Mouse (Mus musculus) limb, embryonic 10.5 days (tissue): ENCODE measurements around the gene B3gntl1. TPM values are rescaled to one million over a fixed set of nuclear protein-coding genes. Genes with fewer than 3 reads are reported as not detected.
A peak's percentile ranks its signal among the peaks of the same experiment; 100 is the strongest.

Experiments used
- DNase-seq: peaks from one replicate; pipeline ENCODE4 v3.0.0-alpha.2; 2017; ENCODE audit warnings: low spot score
- H3K27ac ChIP-seq: fragments of 300-500 bp; sonication (generic); 2 replicates; pipeline ENCODE4 v1.5.1; 2016; ENCODE audit warnings: mild to moderate bottlenecking
- H3K27me3 ChIP-seq: fragments of 300-500 bp; sonication (generic); 2 replicates; pipeline ENCODE4 v1.6.1; 2016; ENCODE audit warnings: low read depth, mild to moderate bottlenecking; ENCODE audit not compliant: poor library complexity, severe bottlenecking
- H3K36me3 ChIP-seq: fragments of 300-500 bp; sonication (generic); 2 replicates; pipeline ENCODE4 v1.6.1; 2016; ENCODE audit warnings: mild to moderate bottlenecking, moderate library complexity
- H3K4me1 ChIP-seq: fragments of 300-500 bp; sonication (generic); 2 replicates; pipeline ENCODE4 v1.6.1; 2016
- H3K4me3 ChIP-seq: fragments of 300-500 bp; sonication (generic); 2 replicates; pipeline ENCODE4 v1.5.1; 2016; ENCODE audit warnings: mild to moderate bottlenecking, moderate library complexity
- H3K9me3 ChIP-seq: fragments of 300-500 bp; sonication (generic); replicated peaks from 2 replicates; pipeline ENCODE4 v1.6.1; 2016; ENCODE audit warnings: mild to moderate bottlenecking
- whole genome bisulfite sequencing: fragments of 180-500 bp; shearing (Covaris S2); methylation state at CpG from one replicate; pipeline ENCODE4 v1.1.7; 2016; 5-methylcytosine and 5-hydroxymethylcytosine counted together
- polyA plus RNA-seq: library from polyadenylated mRNA; unstranded; fragments of >200 nt; fragmentation: Nextera tagmentation; extraction: Ambion mirVana; gene quantifications from 2 replicates; pipeline ENCODE4 v1.2.1, GENCODE M21; 2016

The B3gntl1 gene
- polyA plus RNA-seq, 1 experiment from 2014 or later = 7.9 TPM

- H3K4me3 ChIP-seq = peak overlapping the region; percentile 74
- peak overlapping the region; percentile 76 for H3K27ac ChIP-seq
- peak; percentile 85 for DNase-seq
- H3K36me3 ChIP-seq = no peaks in the 10 kb centered on the region
- H3K9me3 ChIP-seq = no peaks in the 10 kb centered on the region
- under 1% methylated on average over 69 of the region's 69 CpGs for WGBS
- H3K4me1 ChIP-seq = peaks cover 38% of the 10 kb centered on the region
- peaks cover 55% of the 10 kb centered on the region for H3K27me3 ChIP-seq
Observed at GRCm38 (mm10) chr11:121702111-121702894, 29.4 kb upstream of the B3gntl1 start.

- Histone ChIP-seq H3K27ac (peak within 1 kb of the TSS; percentile 76), H3K9me3 (no peaks in the 10 kb centered on the region), H3K36me3 (no peaks in the 10 kb centered on the region), H3K4me3 (peak within 1 kb of the TSS; percentile 74), H3K4me1 (peaks cover 32% of the 10 kb centered on the region), H3K27me3 (peaks cover 55% of the 10 kb centered on the region)
- DNase-seq = no peak
- 83% methylated on average over 5 of the region's 5 CpGs for WGBS
Observed at GRCm38 (mm10) chr11:121701244-121701643, 28.3 kb upstream of the B3gntl1 start, which contains the start of gene Metrnl. TSS of gene Metrnl (plus strand) at chr11:121701544.

- H3K36me3 ChIP-seq = no peaks in the 10 kb centered on the region
- no peak for DNase-seq
- WGBS = 77% methylated on average over 5 of the region's 5 CpGs
- H3K4me3 ChIP-seq = no peak overlapping the region
- no peak overlapping the region for H3K27ac ChIP-seq
- H3K4me1 ChIP-seq = peaks cover 20% of the 10 kb centered on the region
- H3K9me3 ChIP-seq = no peaks in the 10 kb centered on the region
- H3K27me3 ChIP-seq = peaks cover 29% of the 10 kb centered on the region
Observed at GRCm38 (mm10) chr11:121698381-121698955, 25.5 kb upstream of the B3gntl1 start.

- 85% methylated on average over 4 of the region's 4 CpGs for WGBS
- Histone ChIP-seq H3K4me3 (no peak overlapping the region), H3K27ac (no peak overlapping the region), H3K4me1 (peaks cover 8% of the 10 kb centered on the region), H3K36me3 (no peaks in the 10 kb centered on the region), H3K9me3 (no peaks in the 10 kb centered on the region), H3K27me3 (peaks cover 17% of the 10 kb centered on the region)
- DNase-seq = no peak
Observed at GRCm38 (mm10) chr11:121697271-121697670, 24.3 kb upstream of the B3gntl1 start.

- 85% methylated on average over 5 of the region's 5 CpGs for WGBS
- no peak overlapping the region for H3K4me3 ChIP-seq
- no peak for DNase-seq
- no peaks in the 10 kb centered on the region for H3K36me3 ChIP-seq
- H3K9me3 ChIP-seq = no peaks in the 10 kb centered on the region
- H3K27me3 ChIP-seq = peaks cover 5% of the 10 kb centered on the region
- no peaks in the 10 kb centered on the region for H3K4me1 ChIP-seq
- H3K27ac ChIP-seq = no peak overlapping the region
Observed at GRCm38 (mm10) chr11:121695304-121696064, 22.5 kb upstream of the B3gntl1 start.

GRCm38 (mm10) chr11:121688024-121688423 lies 15.1 kb upstream of the B3gntl1 start:
- DNase-seq = no peak
- Histone ChIP-seq H3K4me3 (no peak overlapping the region), H3K9me3 (no peaks in the 10 kb centered on the region), H3K4me1 (peaks cover 4% of the 10 kb centered on the region; the same call in 1 of the 2 replicates), H3K27ac (no peak overlapping the region), H3K27me3 (no peaks in the 10 kb centered on the region), H3K36me3 (no peaks in the 10 kb centered on the region)
- WGBS = 93% methylated on average over 2 of the region's 2 CpGs

- no peaks in the 10 kb centered on the region for H3K27me3 ChIP-seq
- 72% methylated on average over 5 of the region's 5 CpGs for WGBS
- no peaks in the 10 kb centered on the region for H3K9me3 ChIP-seq
- H3K4me1 ChIP-seq = peaks cover 4% of the 10 kb centered on the region; the same call in 1 of the 2 replicates
- H3K4me3 ChIP-seq = no peak overlapping the region
- H3K27ac ChIP-seq = no peak overlapping the region
- DNase-seq = no peak
- no peaks in the 10 kb centered on the region for H3K36me3 ChIP-seq
Observed at GRCm38 (mm10) chr11:121686674-121687073, 13.7 kb upstream of the B3gntl1 start.

GRCm38 (mm10) chr11:121686091-121686490 lies 13.1 kb upstream of the B3gntl1 start:
- WGBS = 85% methylated on average over 4 of the region's 4 CpGs
- DNase-seq = no peak
- Histone ChIP-seq H3K4me1 (peaks cover 4% of the 10 kb centered on the region; the same call in 1 of the 2 replicates), H3K4me3 (no peak overlapping the region), H3K27me3 (no peaks in the 10 kb centered on the region), H3K36me3 (no peaks in the 10 kb centered on the region), H3K27ac (no peak overlapping the region), H3K9me3 (no peaks in the 10 kb centered on the region)

DNA sequence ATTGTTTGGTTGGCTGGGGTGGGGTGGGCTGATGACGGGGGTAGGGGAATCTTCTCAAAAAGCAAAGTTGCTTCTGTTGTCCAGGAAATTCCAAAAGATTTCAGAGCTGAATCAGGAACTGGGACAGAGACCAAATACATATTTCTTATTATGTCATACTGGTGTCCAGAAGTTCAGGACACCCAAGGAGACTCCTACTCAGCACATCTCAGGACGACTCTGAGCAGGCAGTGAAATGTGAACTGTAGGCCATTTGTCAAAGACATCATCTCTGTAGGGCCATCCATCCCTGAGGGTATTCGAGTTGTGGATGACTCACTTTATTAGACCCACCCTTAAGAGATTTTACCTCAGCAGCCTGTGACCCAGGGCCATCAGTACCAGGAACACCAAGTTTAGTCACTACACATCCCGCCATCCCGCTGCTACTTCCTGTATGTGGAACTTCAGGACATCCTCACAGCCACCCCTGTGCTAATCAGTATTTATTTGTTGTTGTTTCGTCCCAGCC lies 12.6 kb upstream of the B3gntl1 start:
- Histone ChIP-seq H3K4me3 (no peak overlapping the region), H3K9me3 (no peaks in the 10 kb centered on the region), H3K36me3 (no peaks in the 10 kb centered on the region), H3K4me1 (peaks cover 4% of the 10 kb centered on the region; the same call in 1 of the 2 replicates), H3K27ac (no peak overlapping the region), H3K27me3 (no peaks in the 10 kb centered on the region)
- WGBS = 66% methylated on average over 6 of the region's 6 CpGs
- no peak for DNase-seq

DNA sequence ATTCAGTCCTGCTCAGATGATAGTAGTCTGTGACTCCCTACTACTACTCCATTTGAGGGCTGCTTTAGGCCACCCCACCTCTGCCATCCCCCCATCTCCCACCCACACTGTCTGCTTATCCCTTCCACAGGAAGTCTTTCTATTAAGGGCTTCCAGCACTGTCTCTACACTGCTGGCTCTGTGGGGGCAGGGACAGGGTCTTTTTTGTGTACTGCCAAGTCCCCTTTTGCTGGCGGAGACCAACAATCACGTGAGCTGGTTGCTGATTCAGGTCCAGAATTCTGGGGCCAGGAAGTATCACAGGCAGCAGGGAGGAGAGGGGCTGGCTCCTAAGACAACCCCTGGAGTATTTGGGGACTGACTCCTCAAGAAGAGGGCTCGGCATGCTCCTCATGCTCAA lies 10.3 kb upstream of the B3gntl1 start:
- Histone ChIP-seq H3K4me1 (peaks cover 4% of the 10 kb centered on the region; the same call in 1 of the 2 replicates), H3K4me3 (no peak overlapping the region), H3K36me3 (no peaks in the 10 kb centered on the region), H3K27ac (no peak overlapping the region), H3K27me3 (no peaks in the 10 kb centered on the region), H3K9me3 (no peaks in the 10 kb centered on the region)
- DNase-seq = no peak
- WGBS = 79% methylated on average over 3 of the region's 3 CpGs

DNA sequence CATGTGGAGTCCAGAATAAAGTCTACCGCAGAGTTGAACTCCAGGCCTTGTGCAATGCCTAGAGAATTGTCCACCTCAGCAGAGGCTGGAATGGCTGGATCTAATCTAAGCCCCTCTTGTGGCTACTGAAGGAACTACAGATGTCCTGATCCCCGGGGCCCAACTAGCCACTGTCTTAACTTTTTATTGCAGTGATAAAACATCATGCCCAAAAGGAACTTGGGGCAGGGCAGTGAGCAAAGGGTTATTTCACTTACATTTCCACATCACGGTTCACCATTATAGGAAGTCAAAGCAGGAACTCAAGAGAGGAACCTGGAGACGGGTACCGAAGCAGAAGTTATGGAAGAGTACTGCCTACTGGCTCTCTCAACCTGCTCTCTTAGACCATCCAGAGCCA lies 7.8 kb upstream of the B3gntl1 start:
- Histone ChIP-seq H3K27ac (no peak overlapping the region), H3K36me3 (no peaks in the 10 kb centered on the region), H3K27me3 (no peaks in the 10 kb centered on the region), H3K4me3 (no peak overlapping the region), H3K4me1 (no peaks in the 10 kb centered on the region), H3K9me3 (no peaks in the 10 kb centered on the region)
- DNase-seq = no peak
- 76% methylated on average over 5 of the region's 5 CpGs for WGBS

GRCm38 (mm10) chr11:121679581-121679980 lies 6.6 kb upstream of the B3gntl1 start:
- H3K27ac ChIP-seq = no peak overlapping the region
- no peak overlapping the region for H3K4me3 ChIP-seq
- WGBS = 92% methylated on average over 2 of the region's 2 CpGs
- no peaks in the 10 kb centered on the region for H3K27me3 ChIP-seq
- no peaks in the 10 kb centered on the region for H3K9me3 ChIP-seq
- no peak for DNase-seq
- no peaks in the 10 kb centered on the region for H3K4me1 ChIP-seq
- H3K36me3 ChIP-seq = no peaks in the 10 kb centered on the region

GRCm38 (mm10) chr11:121676836-121677235 lies 3.9 kb upstream of the B3gntl1 start:
- no peaks in the 10 kb centered on the region for H3K36me3 ChIP-seq
- WGBS = 94% methylated on average over 2 of the region's 2 CpGs
- no peak for DNase-seq
- H3K4me3 ChIP-seq = no peak overlapping the region
- H3K27me3 ChIP-seq = no peaks in the 10 kb centered on the region
- no peak overlapping the region for H3K27ac ChIP-seq
- no peaks in the 10 kb centered on the region for H3K9me3 ChIP-seq
- peaks cover 9% of the 10 kb centered on the region for H3K4me1 ChIP-seq
